Mouse (Mus musculus): Measurements from ENCODE around the gene Itga10. TPM values are rescaled to one million over a fixed set of nuclear protein-coding genes. Genes with fewer than 3 reads are reported as not detected.

Gene Itga10
- polyA plus RNA-seq (2017; shearing (Covaris generic)), result 0.19 TPM

GRCm38 (mm10) chr3:96645018-96645649 is at the start of gene Itga10:
Gene Itga10 (plus strand): TSS chr3:96645584.

GRCm38 (mm10) chr3:96596228-96596707 is 49.1 kb upstream of the Itga10 start, which contains the start of gene Ankrd34a:
Gene Ankrd34a (plus strand): TSS chr3:96596636.

GRCm38 (mm10) chr3:96600639-96601250 is 44.6 kb upstream of the Itga10 start, which contains the start of gene Lix1l:
Gene Lix1l (plus strand): TSS chr3:96601149.

GRCm38 (mm10) chr3:96629729-96630600 is 15.4 kb upstream of the Itga10 start, which contains the start of gene Rbm8a:
Gene Rbm8a (plus strand): TSS chr3:96629933.

GRCm38 (mm10) chr3:96634928-96635879 is 10.2 kb upstream of the Itga10 start, which contains the start of the genes Pex11b and Gm42957:
Gene Pex11b (plus strand): TSS chr3:96635376.
Gene Gm42957 (plus strand): TSS chr3:96635474.

GRCm38 (mm10) chr3:96669727-96670468 is 24.5 kb downstream of the Itga10 start, which contains the start of gene Ankrd35:
Gene Ankrd35 (plus strand): TSS chr3:96670131.

GRCm38 (mm10) chr3:96696198-96696765 is 50.9 kb downstream of the Itga10 start, which contains the start of gene Pias3:
Gene Pias3 (plus strand): TSS chr3:96696384.

GRCm38 (mm10) chr3:96707903-96708683 is 62.7 kb downstream of the Itga10 start, which contains the start of gene Nudt17:
Gene Nudt17 (minus strand): TSS chr3:96708562.

Other genes with a start within 250 kb of the Itga10 start
- gene BC107364, start 193.3 kb upstream of the Itga10 start, polyA plus RNA-seq (2017; shearing (Covaris generic)), result not detected
- gene Hfe2, start 120.4 kb upstream of the Itga10 start, polyA plus RNA-seq (2017; shearing (Covaris generic)), result not detected
- 1,390 TPM for gene Txnip, start 87.6 kb upstream of the Itga10 start, polyA plus RNA-seq (2017; shearing (Covaris generic))
- 1.1 TPM for gene Gm16253, start 68.6 kb upstream of the Itga10 start, polyA plus RNA-seq (2017; shearing (Covaris generic))
- 37.8 TPM for gene Polr3gl, start 51.4 kb upstream of the Itga10 start, polyA plus RNA-seq (2017; shearing (Covaris generic))
- gene Ankrd34a, start 48.9 kb upstream of the Itga10 start, polyA plus RNA-seq (2017; shearing (Covaris generic)), result not detected
- gene Lix1l, start 44.4 kb upstream of the Itga10 start, polyA plus RNA-seq (2017; shearing (Covaris generic)), result 0.74 TPM
- gene Rbm8a, start 15.7 kb upstream of the Itga10 start, polyA plus RNA-seq (2017; shearing (Covaris generic)), result 331 TPM
- 92.9 TPM for gene Pex11b, start 10.2 kb upstream of the Itga10 start, polyA plus RNA-seq (2017; shearing (Covaris generic))
- 0.12 TPM for gene Gm42957, start 10.1 kb upstream of the Itga10 start, polyA plus RNA-seq (2017; shearing (Covaris generic))
- gene Ankrd35, start 24.5 kb downstream of the Itga10 start, polyA plus RNA-seq (2017; shearing (Covaris generic)), result 0.19 TPM
- gene Pias3, start 50.8 kb downstream of the Itga10 start, polyA plus RNA-seq (2017; shearing (Covaris generic)), result 24.3 TPM
- gene Nudt17, start 63.0 kb downstream of the Itga10 start, polyA plus RNA-seq (2017; shearing (Covaris generic)), result 1.2 TPM
- 83.3 TPM for gene Polr3c, start 82.0 kb downstream of the Itga10 start, polyA plus RNA-seq (2017; shearing (Covaris generic))
- gene Rnf115, start 82.1 kb downstream of the Itga10 start, polyA plus RNA-seq (2017; shearing (Covaris generic)), result 26.3 TPM
- gene Pdzk1, start 183.7 kb downstream of the Itga10 start, polyA plus RNA-seq (2017; shearing (Covaris generic)), result not detected
- 40.3 TPM for gene Cd160, start 183.8 kb downstream of the Itga10 start, polyA plus RNA-seq (2017; shearing (Covaris generic))

All from CD4-positive, CD25-positive, alpha-beta regulatory T cell, adult 9 weeks (primary cell).